Mouse (Mus musculus): ENCODE data around the gene Atcay. TPM values are rescaled to one million over a fixed set of nuclear protein-coding genes. Genes with fewer than 3 reads are reported as not detected.
"Not testable (repeated sequence)": the region's sequence is repeated elsewhere in the genome, so short reads cannot be mapped to it uniquely, and the experiment has no call there.

Gene Atcay
- polyA plus RNA-seq, 1 experiment = not detected

GRCm38 (mm10) chr10:81179451-81180342, 50.9 kb downstream of the Atcay start:
- Histone ChIP-seq H3K27me3 (ENCODE audit: control insufficient read depth) (no peaks in the 10 kb centered on the region; the same call in 1 of the 2 replicates), H3K36me3 (ENCODE audit: control insufficient read depth) (peaks cover 72% of the 10 kb centered on the region), H3K4me1 (ENCODE audit: control insufficient read depth) (peaks cover 88% of the 10 kb centered on the region), H3K9me3 (ENCODE audit: control insufficient read depth, low read length) (no peaks in the 10 kb centered on the region), H3K4me3 (replicated peaks) (no peak overlapping the region)
- TF ChIP-seq TAL1 (IDR thresholded peaks at IDR 0.05; ENCODE audit: low read length) = no peak
- TF ChIP-seq GATA1 (IDR thresholded peaks at IDR 0.05; ENCODE audit: low read length) = no peak

- peak overlapping the region; percentile 84 for H3K4me3 ChIP-seq (replicated peaks)
- no peaks in the 10 kb centered on the region for H3K9me3 ChIP-seq (ENCODE audit: control insufficient read depth, low read length)
- peaks cover 64% of the 10 kb centered on the region for H3K36me3 ChIP-seq (ENCODE audit: control insufficient read depth)
- no peaks in the 10 kb centered on the region; the same call in 1 of the 2 replicates for H3K27me3 ChIP-seq (ENCODE audit: control insufficient read depth)
- TF ChIP-seq GATA1 (IDR thresholded peaks at IDR 0.05; ENCODE audit: low read length) = no peak
- TF ChIP-seq TAL1 (IDR thresholded peaks at IDR 0.05; ENCODE audit: low read length) = no peak
- H3K4me1 ChIP-seq (ENCODE audit: control insufficient read depth) = peaks cover 89% of the 10 kb centered on the region
Measured at GRCm38 (mm10) chr10:81178927-81179326, 51.7 kb downstream of the Atcay start.

DNA sequence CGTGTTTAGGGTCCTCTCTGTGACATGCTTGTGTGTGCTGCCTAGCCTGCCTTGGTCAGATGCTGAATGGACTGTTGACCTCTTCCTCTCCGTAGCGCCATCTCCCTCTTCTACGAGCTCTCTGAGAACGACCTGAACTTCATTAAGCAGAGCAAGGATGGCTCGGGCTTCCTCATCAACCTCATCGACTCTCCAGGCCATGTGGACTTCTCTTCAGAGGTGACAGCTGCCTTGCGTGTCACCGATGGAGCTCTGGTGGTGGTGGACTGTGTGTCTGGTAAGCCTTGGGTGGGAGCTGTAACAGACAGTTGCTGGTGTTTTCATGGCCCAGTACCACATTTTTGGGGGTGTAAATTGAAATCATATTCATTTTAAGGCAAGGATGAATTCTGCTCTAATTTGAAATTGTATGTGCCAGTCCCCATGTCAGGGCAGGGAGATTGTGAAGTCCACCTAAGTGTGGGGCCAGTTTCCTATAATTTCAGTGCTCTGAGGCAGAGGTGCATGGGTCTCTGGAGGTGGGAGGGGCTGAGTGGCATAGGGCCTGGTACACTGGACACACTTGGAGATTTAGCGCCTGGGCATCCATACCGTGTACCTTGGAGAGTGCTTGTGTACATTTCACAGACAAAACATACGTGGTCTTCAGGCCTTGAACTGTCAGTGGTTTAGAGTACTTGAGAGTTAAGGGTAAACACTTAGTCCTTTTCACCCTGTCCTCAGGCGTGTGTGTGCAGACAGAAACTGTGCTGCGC, 52.5 kb downstream of the Atcay start:
- TF ChIP-seq GATA1 (IDR thresholded peaks at IDR 0.05; ENCODE audit: low read length) (no peak), TAL1 (IDR thresholded peaks at IDR 0.05; ENCODE audit: low read length) (no peak)
- no peaks in the 10 kb centered on the region for H3K9me3 ChIP-seq (ENCODE audit: control insufficient read depth, low read length)
- H3K36me3 ChIP-seq (ENCODE audit: control insufficient read depth) = peaks cover 59% of the 10 kb centered on the region
- H3K27me3 ChIP-seq (ENCODE audit: control insufficient read depth) = no peaks in the 10 kb centered on the region; the same call in 1 of the 2 replicates
- peaks cover 90% of the 10 kb centered on the region for H3K4me1 ChIP-seq (ENCODE audit: control insufficient read depth)
- peak overlapping the region; percentile 84 for H3K4me3 ChIP-seq (replicated peaks)

GRCm38 (mm10) chr10:81177491-81177925, 53.1 kb downstream of the Atcay start:
- Histone ChIP-seq H3K36me3 (ENCODE audit: control insufficient read depth) (peaks cover 57% of the 10 kb centered on the region), H3K4me1 (ENCODE audit: control insufficient read depth) (peaks cover 89% of the 10 kb centered on the region)

GRCm38 (mm10) chr10:81176466-81177271, 54.0 kb downstream of the Atcay start, which contains the start of gene Eef2:
TSS of gene Eef2 (plus strand) at chr10:81176631.
- Histone ChIP-seq H3K9me3 (ENCODE audit: control insufficient read depth, low read length) (no peaks in the 10 kb centered on the region), H3K27me3 (ENCODE audit: control insufficient read depth) (no peaks in the 10 kb centered on the region; the same call in 1 of the 2 replicates), H3K4me1 (ENCODE audit: control insufficient read depth) (peaks cover 83% of the 10 kb centered on the region), H3K4me3 (replicated peaks) (peak within 1 kb of the TSS; percentile 84), H3K36me3 (ENCODE audit: control insufficient read depth) (peaks cover 49% of the 10 kb centered on the region)
- TF ChIP-seq TAL1 (IDR thresholded peaks at IDR 0.05; ENCODE audit: low read length) (no peak), GATA1 (IDR thresholded peaks at IDR 0.05; ENCODE audit: low read length) (no peak)

More at GRCm38 (mm10) chr10:81177491-81177925, 53.1 kb downstream of the Atcay start:
- H3K4me3 ChIP-seq (replicated peaks) = peak overlapping the region; percentile 84
- TF ChIP-seq TAL1 (IDR thresholded peaks at IDR 0.05; ENCODE audit: low read length) (peak; percentile 16; the same call in 1 of the 3 replicates), GATA1 (IDR thresholded peaks at IDR 0.05; ENCODE audit: low read length) (peak; percentile 16; the same call in 1 of the 2 replicates)
- no peaks in the 10 kb centered on the region for H3K9me3 ChIP-seq (ENCODE audit: control insufficient read depth, low read length)
- H3K27me3 ChIP-seq (ENCODE audit: control insufficient read depth) = no peaks in the 10 kb centered on the region; the same call in 1 of the 2 replicates

GRCm38 (mm10) chr10:81175936-81176465, 54.6 kb downstream of the Atcay start:
- Histone ChIP-seq H3K27me3 (ENCODE audit: control insufficient read depth) (no peaks in the 10 kb centered on the region; the same call in 1 of the 2 replicates), H3K4me1 (ENCODE audit: control insufficient read depth) (peaks cover 78% of the 10 kb centered on the region), H3K36me3 (ENCODE audit: control insufficient read depth) (peaks cover 42% of the 10 kb centered on the region), H3K9me3 (ENCODE audit: control insufficient read depth, low read length) (no peaks in the 10 kb centered on the region), H3K4me3 (replicated peaks) (peak overlapping the region; percentile 84)
- no peak for TF ChIP-seq TAL1 (IDR thresholded peaks at IDR 0.05; ENCODE audit: low read length)
- TF ChIP-seq GATA1 (IDR thresholded peaks at IDR 0.05; ENCODE audit: low read length) = no peak

DNA sequence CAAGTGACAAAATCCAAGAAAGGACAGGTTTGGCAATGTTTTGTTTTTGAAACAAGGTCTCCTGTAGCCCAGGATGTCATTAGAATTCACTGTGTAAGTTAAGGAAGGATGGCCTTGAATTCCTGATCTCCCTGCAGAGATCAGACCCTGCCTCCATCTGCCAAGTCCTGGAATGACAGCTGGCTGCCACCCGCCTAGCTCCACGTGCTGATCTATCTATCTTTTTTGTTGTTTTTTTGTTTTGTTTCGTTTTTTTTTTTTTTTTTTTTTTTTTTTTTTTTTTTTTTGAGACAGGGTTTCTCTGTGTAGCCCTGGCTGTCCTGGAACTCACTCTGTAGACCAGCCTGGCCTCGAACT, 55.3 kb downstream of the Atcay start:
- Histone ChIP-seq H3K36me3 (ENCODE audit: control insufficient read depth) (peaks cover 35% of the 10 kb centered on the region), H3K4me1 (ENCODE audit: control insufficient read depth) (peaks cover 71% of the 10 kb centered on the region), H3K4me3 (replicated peaks) (peak overlapping the region; percentile 32)
- H3K9me3 ChIP-seq (ENCODE audit: control insufficient read depth, low read length); H3K27me3 ChIP-seq (ENCODE audit: control insufficient read depth): not testable (repeated sequence)

GRCm38 (mm10) chr10:81174617-81175344, 55.9 kb downstream of the Atcay start:
- H3K9me3 ChIP-seq (ENCODE audit: control insufficient read depth, low read length) = no peaks in the 10 kb centered on the region
- peak overlapping the region; percentile 32 for H3K4me3 ChIP-seq (replicated peaks)
- no peak for TF ChIP-seq TAL1 (IDR thresholded peaks at IDR 0.05; ENCODE audit: low read length)
- TF ChIP-seq GATA1 (IDR thresholded peaks at IDR 0.05; ENCODE audit: low read length) = no peak
- peaks cover 66% of the 10 kb centered on the region for H3K4me1 ChIP-seq (ENCODE audit: control insufficient read depth)
- H3K36me3 ChIP-seq (ENCODE audit: control insufficient read depth) = peaks cover 30% of the 10 kb centered on the region
- no peaks in the 10 kb centered on the region; the same call in 1 of the 2 replicates for H3K27me3 ChIP-seq (ENCODE audit: control insufficient read depth)

Measured in erythroblast, embryonic 14.5 days (primary cell).